Mouse (Mus musculus): ENCODE measurements around the gene Hspb8.

GRCm38 (mm10) chr5:116443459-116443940, 20.8 kb upstream of the Hspb8 start:
- no peak for TF ChIP-seq CTCF (IDR thresholded peaks at IDR 0.05; ENCODE audit: control insufficient read depth, insufficient read depth, low read length)
- TF ChIP-seq POLR2A (IDR thresholded peaks at IDR 0.05; ENCODE audit: borderline replicate concordance, control insufficient read depth, low read depth, low read length): no peak

Data from bone marrow, adult 2 months (tissue).